ENCODE assay signal across 7 mouse cellular contexts in genomic region chr4:13658843-13659511, GRCm38 (mm10).
A peak's percentile ranks its signal among the peaks of the same experiment; 100 is the strongest.
DNase-seq lines count a peak whose midpoint lies in the region; ATAC-seq and TF ChIP-seq lines count a peak whose summit lies in the region.

No protein-coding gene starts in this region.

- no peaks in the 10 kb centered on the region for H3K27me3 ChIP-seq in lung, embryonic 14.5 days (ENCODE audit: insufficient read depth, low read length)

- no peaks in the 10 kb centered on the region for H3K9me3 ChIP-seq in lung, embryonic 14.5 days (ENCODE audit: low read depth, low read length)

- no peaks in the 10 kb centered on the region for H3K4me1 ChIP-seq in lung, embryonic 14.5 days (ENCODE audit: insufficient read depth)

- no peak for TF ChIP-seq CTCF in lung, embryonic 14.5 days (IDR thresholded peaks at IDR 0.05; ENCODE audit: low read depth)

- ATAC-seq in lung, embryonic 14.5 days (ENCODE audit: insufficient read depth), result peak; percentile 96
- no peak for ATAC-seq in megakaryocyte-erythroid progenitor cell, adult 5-6 weeks (replicated peaks; ENCODE audit: low FRiP score, low TSS enrichment, poor library complexity, severe bottlenecking)

- no peak overlapping the region for H3K4me2 ChIP-seq in lung, embryonic 14.5 days

- DNase-seq in lung, embryonic 14.5 days, result peak; percentile 91
- DNase-seq in lung, postnatal 25 days (ENCODE audit: low spot score), result no peak
- DNase-seq in cerebellum, adult 11-12 months, result peak; percentile 19
- peak; percentile 25 for DNase-seq in fibroblast of lung, adult 2 months (ENCODE audit: low read depth)
- peak; percentile 8 to 36 for DNase-seq in layer of hippocampus, postnatal 25 days (ENCODE audit: extremely low spot score in 1 of 2, low spot score in 1 of 2)
- no peak for DNase-seq in liver

- H3K9ac ChIP-seq in lung, embryonic 14.5 days, result no peak overlapping the region

- 28% methylated on average over 3 of the region's 3 CpGs for WGBS in lung, embryonic 14.5 days

- H3K4me3 ChIP-seq in lung, embryonic 14.5 days (ENCODE audit: low read depth, low read length), result no peak overlapping the region

- H3K27ac ChIP-seq in lung, embryonic 14.5 days (ENCODE audit: low read depth), result peak overlapping the region; percentile 48; the same call in 1 of the 2 replicates

- no peaks in the 10 kb centered on the region for H3K36me3 ChIP-seq in lung, embryonic 14.5 days (ENCODE audit: insufficient read depth)

Comparison
In these comparisons a context has a peak if more than half of its experiments do, and no peak if none do; other contexts are left out.
1. DNase-seq: peak in lung, embryonic 14.5 days (single experiment), cerebellum, adult 11-12 months (single experiment), fibroblast of lung, adult 2 months (single experiment) and layer of hippocampus, postnatal 25 days (2 of 2); none in lung, postnatal 25 days (single experiment) and liver (single experiment).